21 mouse cellular contexts compared by ENCODE assay signal in genomic region chr14:90200294-90200693, GRCm38 (mm10).
"Had no signal": no experiment of that assay in that cellular context is flagged by ENCODE, and none has a peak within 500 bp of the region (broad histone marks: within the 10 kb centered on the region; RNA-seq: fewer than 3 reads in every experiment).

No protein-coding gene starts in this region.

- H3K4me2 ChIP-seq: limb, embryonic 13.5 days; liver, embryonic 12.5 days; liver, embryonic 15.5 days; lung, embryonic 15.5 days; midbrain, embryonic 12.5 days; stomach, embryonic 15.5 days had no signal

- H3K36me3 ChIP-seq: limb, embryonic 10.5 days; limb, embryonic 13.5 days; liver, embryonic 12.5 days; liver, embryonic 15.5 days; lung, embryonic 15.5 days; midbrain, embryonic 12.5 days; stomach, embryonic 15.5 days had no signal

- H3K27ac ChIP-seq: limb, embryonic 10.5 days; limb, embryonic 13.5 days; liver, embryonic 12.5 days; liver, embryonic 15.5 days; lung, embryonic 15.5 days; midbrain, embryonic 12.5 days; stomach, embryonic 15.5 days had no signal

- H3K9me3 ChIP-seq: limb, embryonic 10.5 days; limb, embryonic 13.5 days; liver, embryonic 12.5 days; liver, embryonic 15.5 days; lung, embryonic 15.5 days; midbrain, embryonic 12.5 days; stomach, embryonic 15.5 days had no signal

- ATAC-seq: liver, embryonic 12.5 days had no signal

- H3K4me3 ChIP-seq: limb, embryonic 10.5 days; limb, embryonic 13.5 days; liver, embryonic 12.5 days; liver, embryonic 15.5 days; lung, embryonic 15.5 days; megakaryocyte, embryonic 14.5 days; midbrain, embryonic 12.5 days; myocyte; stomach, embryonic 15.5 days had no signal

- H3K9ac ChIP-seq: limb, embryonic 13.5 days; liver, embryonic 12.5 days; liver, embryonic 15.5 days; lung, embryonic 15.5 days; midbrain, embryonic 12.5 days; stomach, embryonic 15.5 days had no signal

- H3K4me1 ChIP-seq: limb, embryonic 10.5 days; limb, embryonic 13.5 days; liver, embryonic 12.5 days; liver, embryonic 15.5 days; lung, embryonic 15.5 days; megakaryocyte, embryonic 14.5 days; midbrain, embryonic 12.5 days; stomach, embryonic 15.5 days had no signal

- DNase-seq: kidney, adult 18-20 months; kidney, adult 9 months; kidney, postnatal 14 days; kidney, postnatal 4 days; liver; lung, adult 18-20 months; lung, postnatal 10 days; lung, postnatal 36 days; right cerebral cortex, adult 18-20 months; right cerebral cortex, postnatal 14 days; right cerebral cortex, postnatal 4 days; thymus, postnatal 25 days had no signal

- H3K27me3 ChIP-seq: limb, embryonic 13.5 days; liver, embryonic 12.5 days; liver, embryonic 15.5 days; lung, embryonic 15.5 days; megakaryocyte, embryonic 14.5 days; midbrain, embryonic 12.5 days; stomach, embryonic 15.5 days had no signal
